Mouse (Mus musculus) ES-E14 (cell line): ENCODE data around the gene Chd3.

Experiments used
- ZC3H11A ChIP-seq: IDR thresholded peaks from 2 replicates; pipeline ENCODE4 v1.6.1; 2012; ENCODE audit warnings: low read depth, mild to moderate bottlenecking, inconsistent platforms, low read length, borderline replicate concordance
- ZNF384 ChIP-seq: IDR thresholded peaks from 2 replicates; pipeline ENCODE4 v1.6.1; 2012; ENCODE audit warnings: low read depth, low read length, inconsistent platforms

DNA sequence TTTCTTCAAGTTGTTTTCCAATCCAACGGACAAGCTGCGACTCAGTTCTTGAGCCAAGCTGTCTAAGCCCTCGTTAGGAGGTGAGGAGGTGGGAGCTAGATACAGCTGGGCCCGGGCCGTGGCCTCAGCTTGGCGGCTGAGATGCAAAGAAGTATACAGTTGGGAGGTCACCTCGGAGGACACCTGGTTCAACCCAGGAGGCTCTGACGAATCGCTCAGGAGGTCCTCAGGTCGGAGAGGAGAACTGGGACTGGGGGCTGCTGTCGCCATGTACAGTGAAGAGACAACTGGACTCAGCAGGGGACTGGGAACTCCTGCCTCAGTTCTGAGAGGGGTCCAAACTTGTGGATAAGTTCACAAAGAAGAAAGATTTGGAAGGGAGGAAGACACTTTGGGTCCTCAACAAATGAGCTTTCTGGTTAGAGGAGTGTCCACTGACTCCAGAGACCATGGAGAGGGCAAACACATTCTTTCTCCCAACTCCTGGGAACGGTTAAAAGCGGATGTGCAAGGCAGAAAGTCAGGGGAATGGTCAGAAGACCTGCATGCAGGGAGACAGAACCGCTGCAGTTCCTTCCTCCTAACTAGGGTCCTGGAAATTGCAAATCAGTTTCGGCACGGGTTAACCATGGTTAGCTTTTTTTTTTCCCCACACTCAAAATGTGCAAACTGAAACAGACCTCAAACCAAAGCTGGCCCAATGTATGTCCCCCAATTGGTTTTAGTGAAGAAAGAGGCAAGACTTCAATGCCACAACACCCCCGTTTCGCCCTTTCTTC, 46.3 kb downstream of the Chd3 start:
- TF ChIP-seq ZC3H11A (no peak), ZNF384 (no peak)
